Mouse (Mus musculus): ENCODE data around the gene Gjd2.

Gjd2 gene

DNA sequence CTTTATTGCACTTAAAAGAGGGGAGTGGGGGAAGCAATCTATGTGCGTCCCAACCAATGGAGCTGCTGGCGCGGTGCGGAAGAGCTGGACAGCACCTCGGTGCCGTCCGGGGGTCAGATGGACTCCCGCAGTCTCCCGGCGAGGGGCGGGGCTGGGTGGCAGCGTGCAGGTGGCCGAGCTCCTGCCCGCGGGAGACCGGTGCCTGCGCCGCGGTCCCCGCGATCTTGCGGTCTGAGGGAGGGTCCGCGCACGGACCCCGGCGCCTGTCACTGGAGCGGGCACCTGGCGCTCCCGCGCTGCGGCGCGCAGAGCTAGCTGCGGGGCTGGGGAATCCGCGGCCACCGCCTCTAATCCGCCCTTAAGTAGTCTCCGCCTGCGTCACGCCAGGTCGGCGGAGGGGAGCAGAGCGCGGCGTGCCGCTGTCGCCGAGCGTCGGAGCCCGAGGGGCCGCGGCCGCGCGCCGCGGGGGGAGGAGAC lies at the start of gene Gjd2:
Gene Gjd2 (minus strand): TSS at position 325 of the 477 bp plus-strand sequence.
- peak; percentile 21 to 50 for DNase-seq (ENCODE audit: inconsistent age in 2 of 2, low spot score in 1 of 2)

DNA sequence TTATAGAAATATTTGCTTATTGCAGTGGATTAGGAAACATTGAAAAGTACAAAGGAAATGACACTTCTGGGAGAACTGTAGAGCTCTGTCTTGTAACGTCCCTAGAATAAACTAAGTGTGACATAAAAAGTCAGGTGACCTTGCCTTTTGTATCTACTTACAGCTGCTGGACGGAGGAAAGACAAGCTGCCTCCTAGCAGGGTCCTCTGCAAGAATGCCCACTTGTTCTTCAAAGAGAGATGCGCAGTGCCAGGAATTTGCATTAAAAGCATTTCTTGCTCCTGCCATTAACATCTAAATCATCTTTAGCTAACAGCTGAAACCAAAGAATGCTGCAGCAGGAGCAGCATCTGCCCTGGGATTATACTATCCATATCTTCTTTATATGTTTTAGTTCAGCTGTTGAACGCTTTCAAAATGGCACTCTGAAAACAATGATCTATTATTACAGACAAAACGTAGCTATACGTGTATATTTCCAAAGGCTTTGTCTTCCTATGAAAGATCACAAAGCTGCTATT lies 46.7 kb upstream of the Gjd2 start:
- peak in 1 of 2 experiments; percentile 52 for DNase-seq (ENCODE audit: inconsistent age in 2 of 2, low spot score in 1 of 2)

DNA sequence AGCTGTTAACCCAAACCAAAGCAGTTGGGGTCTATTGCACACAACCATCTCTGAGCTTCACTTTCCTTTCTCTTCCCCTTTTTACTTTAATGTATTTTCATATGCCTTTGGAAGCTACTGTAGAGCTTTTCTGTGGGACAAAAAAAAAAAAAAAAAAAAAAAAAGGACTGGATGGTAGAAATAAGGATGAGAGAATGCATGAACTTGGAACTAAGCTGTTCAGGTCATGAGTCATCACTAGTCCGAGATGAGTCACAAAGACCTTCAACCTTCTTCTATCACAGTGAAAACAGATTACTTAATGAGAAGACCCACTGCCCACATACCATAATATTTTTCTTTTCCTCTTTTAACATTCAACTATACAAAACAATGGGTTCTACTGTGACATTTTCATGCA lies 46.2 kb upstream of the Gjd2 start:
- DNase-seq (ENCODE audit: inconsistent age in 2 of 2, low spot score in 1 of 2): no peak

DNA sequence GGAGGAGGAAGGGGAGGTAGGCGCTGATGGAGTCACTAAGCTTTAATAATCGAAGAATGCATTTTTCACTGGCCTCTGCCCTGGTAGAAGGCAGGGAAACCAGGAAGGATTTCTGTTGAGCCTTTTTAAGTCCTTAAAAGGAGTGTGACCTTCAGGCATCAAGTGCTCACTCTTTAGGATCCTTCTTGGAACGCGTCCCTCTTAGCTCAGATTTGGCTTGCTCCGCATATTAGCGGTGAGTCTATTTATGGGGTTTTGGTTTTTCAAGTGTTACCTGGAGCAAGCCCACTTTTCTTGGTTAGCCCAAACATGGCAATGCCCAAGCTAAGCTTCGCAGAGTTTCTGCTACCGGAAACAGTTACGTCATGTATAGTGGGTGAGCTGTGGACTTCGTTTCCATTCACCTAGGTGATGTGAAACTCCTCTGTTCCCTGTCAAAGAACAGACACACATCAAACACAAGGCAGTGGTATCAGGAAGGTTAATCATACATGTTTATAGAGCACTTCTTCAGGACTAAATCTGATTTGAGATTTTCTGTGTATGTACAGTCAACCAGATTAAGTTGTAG lies 44.9 kb upstream of the Gjd2 start:
- peak; percentile 35 to 70 for DNase-seq (ENCODE audit: inconsistent age in 2 of 2, low spot score in 1 of 2)

DNA sequence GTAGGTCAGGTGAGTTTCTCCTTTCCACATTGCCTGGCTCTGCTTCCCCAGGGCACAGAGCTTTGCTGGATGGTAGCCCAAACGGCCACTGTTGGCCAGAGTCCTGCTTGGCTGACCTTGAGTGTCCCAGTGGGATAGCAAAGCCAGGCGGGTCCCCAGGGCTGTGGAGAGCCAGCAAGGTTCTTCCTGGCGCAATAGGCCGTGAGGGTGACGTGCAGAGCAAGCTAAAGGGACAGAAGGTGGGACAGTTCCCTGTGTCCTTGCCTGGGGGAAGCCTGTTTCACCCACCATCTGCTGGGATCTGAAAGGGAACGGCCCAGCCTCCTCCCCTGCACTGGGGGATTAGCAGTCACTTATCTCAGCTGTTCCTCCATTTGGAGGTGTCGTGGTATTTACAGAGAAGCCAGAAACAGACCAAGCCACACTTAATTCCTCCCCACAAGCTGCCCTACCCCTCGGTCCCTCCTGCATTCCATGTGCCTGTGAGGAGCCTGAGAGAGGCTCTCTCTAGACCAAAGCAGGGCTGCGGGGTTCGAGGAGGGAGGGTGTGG lies 44.0 kb upstream of the Gjd2 start:
- DNase-seq (ENCODE audit: inconsistent age in 2 of 2, low spot score in 1 of 2): peak; percentile 73 to 93

DNA sequence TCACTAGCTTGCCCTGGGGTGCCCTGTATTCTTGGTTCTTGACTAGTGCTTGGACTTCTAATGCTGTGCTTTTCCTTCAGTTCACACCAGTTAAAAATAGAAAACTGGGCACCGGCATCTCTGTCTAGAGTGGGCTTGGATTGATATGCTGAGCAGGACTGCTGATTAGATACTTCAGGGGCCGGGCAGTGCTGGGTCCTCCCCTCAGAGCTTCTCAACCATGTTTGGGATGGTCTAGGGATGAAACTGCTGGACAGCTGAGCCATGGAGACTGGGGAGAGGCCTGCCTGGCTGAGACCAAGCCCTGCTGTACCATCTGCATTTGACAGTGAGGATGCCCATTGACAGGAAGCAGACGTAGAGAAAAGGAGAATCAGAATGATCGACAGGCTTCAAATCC lies 40.7 kb upstream of the Gjd2 start:
- DNase-seq (ENCODE audit: inconsistent age in 2 of 2, low spot score in 1 of 2): no peak

DNA sequence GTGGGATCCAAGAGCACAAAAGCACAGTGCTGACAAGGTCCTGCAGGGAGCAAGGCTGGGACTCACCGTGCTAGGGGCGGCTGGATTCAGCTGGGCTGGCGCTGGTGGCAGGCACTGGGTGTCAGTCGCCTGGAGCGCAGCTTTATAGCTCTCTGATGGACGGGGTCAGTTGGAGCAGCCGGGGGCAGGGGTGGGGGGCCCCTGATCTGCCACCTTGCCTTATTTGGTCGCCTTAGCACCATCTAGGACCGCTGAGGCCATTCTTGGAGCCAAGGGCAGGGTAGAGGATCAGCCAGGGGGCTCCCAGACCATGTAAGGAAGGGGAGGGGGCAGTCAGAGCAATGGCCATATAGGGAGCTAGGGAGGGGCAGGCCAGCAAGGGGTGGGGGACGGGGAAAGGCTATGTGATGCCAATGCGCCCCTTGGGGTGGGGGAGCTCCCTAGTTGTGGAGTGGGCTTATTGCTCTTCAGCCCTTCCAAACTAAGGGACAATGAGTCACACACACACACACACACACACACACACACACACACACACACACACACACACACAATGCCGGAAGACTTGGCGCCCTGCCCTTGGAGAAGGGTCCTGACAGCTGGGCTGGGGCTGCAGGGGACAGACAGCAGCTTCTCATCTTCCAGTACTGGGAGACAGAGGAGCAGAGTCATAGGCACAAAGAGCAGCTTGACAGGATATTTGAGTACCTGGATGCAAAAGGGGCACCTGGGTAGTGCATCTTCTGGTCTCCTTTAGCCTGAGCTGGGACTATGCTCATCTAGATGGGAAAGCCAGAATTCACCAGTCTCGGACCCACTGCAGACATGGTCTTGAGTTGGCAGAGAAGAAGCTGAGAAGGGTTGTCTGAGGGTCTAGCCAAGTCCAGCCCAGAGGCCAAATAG lies 39.5 kb upstream of the Gjd2 start, which contains the start of gene Actc1:
Gene Actc1 (minus strand): TSS at position 853 of the 903 bp plus-strand sequence.
- no peak for DNase-seq (ENCODE audit: inconsistent age in 2 of 2, low spot score in 1 of 2)

DNA sequence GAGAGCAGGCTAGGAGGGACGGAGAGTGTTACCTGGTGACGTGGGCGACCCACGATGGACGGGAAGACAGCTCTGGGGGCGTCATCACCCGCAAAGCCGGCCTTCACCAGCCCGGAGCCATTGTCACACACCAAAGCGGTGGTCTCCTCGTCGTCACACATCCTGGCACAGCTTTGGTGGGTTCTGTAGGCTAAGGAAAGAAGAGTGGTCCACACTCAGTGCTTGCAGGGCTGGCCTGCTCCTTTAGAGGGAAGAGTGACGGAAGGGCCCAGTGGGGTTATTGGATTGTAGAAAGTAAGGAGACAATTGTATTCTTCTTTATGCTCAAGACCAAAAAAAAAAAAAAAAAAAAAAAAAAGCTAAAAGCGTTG lies 38.4 kb upstream of the Gjd2 start:
- no peak for DNase-seq (ENCODE audit: inconsistent age in 2 of 2, low spot score in 1 of 2)

DNA sequence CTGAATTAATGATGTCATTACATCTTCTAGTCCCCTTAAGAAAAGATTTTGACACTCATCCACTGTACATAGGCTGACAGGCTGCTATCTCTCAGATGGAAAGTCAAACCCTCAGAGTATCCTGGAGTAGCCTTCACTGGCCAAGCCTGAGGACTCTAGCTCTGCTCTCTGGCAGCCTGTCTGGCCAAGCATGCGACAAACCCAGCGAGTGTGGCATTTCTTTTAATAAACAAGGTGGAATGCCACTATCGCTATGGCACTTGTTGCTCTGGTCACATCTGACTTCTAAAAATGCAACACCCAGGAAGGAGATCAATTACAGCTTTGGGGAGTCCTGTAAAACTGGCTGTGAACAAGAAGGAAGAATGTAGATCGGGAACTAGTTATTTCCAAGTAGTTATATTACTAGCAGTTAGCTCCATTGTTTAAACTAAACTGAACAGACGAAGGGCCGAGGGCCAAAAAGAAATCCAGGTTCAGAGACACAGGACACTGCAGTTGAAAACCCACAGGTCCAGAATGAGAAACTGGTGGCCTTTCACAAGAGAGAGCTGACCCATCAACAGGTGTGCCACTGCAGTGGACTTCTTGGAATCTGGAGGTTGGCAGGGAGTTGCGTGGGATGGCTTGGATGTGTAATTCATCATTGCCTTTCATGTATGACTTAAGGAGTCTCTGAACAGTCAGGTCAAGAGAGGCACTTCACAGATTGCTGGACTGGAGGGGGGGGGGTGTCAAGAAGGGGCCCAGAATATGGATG lies 37.9 kb upstream of the Gjd2 start:
- DNase-seq (ENCODE audit: inconsistent age in 2 of 2, low spot score in 1 of 2): no peak

DNA sequence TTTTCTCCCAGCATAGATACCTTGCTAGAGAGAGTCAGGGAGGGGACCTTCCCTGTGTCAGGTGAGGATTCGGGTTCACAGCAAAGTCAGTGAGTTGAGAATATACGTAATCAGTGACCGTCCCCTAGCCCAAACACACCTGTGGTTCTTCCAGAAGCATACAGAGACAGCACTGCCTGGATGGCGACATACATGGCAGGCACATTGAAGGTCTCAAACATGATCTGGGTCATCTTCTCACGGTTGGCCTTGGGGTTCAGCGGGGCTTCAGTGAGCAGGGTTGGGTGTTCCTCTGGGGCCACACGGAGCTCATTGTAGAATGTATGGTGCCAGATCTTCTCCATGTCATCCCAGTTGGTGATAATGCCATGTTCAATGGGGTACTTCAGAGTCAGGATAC lies 36.7 kb upstream of the Gjd2 start:
- no peak for DNase-seq (ENCODE audit: inconsistent age in 2 of 2, low spot score in 1 of 2)

DNA sequence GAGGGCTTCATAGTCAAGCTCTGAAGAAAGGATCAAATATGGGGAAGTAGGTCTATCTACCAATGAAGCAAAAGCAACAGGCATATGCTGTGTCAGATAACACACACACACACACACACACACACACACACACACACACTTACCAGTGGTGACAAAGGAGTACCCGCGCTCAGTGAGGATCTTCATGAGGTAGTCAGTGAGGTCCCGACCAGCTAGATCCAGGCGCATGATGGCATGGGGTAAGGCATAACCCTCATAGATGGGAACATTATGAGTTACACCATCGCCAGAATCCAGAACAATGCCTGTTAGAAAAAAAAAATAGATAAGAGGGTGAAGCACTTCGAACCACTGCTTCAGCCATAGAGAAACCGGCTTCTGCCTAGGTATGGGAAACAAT lies 36.0 kb upstream of the Gjd2 start:
- DNase-seq (ENCODE audit: inconsistent age in 2 of 2, low spot score in 1 of 2): no peak

DNA sequence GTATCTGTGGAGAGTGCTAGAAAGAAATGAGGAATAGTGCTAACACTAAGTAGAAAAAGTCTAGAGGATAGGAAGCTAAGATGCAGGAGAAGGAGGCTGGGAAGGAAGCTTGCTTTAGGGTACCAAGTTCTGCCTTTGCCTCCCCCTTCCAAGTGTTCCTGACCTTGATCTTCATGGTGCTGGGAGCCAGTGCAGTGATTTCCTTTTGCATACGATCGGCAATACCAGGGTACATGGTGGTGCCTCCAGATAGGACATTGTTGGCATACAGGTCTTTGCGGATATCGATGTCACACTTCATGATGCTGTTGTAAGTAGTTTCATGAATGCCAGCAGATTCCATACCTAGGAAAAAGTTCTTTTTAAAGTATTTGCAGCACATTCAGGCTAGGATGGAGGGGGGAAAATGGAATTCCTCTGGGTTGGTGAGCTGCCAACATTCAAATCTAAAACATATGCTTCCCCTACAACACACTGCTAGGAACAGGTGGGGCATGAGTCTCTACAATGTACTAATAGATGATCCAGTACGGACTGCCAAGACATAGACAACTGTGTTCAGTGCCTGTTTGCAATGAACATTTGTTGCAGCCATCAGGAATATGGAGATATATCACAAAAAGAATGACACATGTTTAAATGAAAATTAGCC lies 34.7 kb upstream of the Gjd2 start:
- DNase-seq (ENCODE audit: inconsistent age in 2 of 2, low spot score in 1 of 2): no peak

DNA sequence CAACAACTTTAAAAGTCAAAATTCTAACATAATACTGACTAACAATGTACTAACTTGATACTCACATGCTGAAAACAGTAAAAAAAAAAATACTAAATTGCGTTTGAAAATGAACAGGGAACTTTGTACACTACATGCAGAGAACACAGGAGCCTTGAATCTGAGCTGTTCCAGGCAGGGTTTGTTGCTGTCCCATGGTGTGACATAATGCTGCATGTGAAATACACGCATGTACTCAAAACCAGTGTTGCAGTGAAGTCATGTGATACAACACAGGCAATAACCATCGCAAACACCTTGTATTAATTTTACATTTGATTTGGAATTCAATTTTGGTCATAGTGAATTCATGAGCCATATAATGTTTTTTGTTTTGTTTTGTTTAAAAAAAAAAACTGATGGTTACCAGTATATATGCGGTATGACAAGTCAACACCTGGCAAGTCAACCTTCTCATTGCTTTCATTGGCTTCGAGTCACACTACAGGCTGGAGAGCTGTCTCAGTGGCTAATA lies 32.8 kb upstream of the Gjd2 start:
- DNase-seq (ENCODE audit: inconsistent age in 2 of 2, low spot score in 1 of 2): no peak

DNA sequence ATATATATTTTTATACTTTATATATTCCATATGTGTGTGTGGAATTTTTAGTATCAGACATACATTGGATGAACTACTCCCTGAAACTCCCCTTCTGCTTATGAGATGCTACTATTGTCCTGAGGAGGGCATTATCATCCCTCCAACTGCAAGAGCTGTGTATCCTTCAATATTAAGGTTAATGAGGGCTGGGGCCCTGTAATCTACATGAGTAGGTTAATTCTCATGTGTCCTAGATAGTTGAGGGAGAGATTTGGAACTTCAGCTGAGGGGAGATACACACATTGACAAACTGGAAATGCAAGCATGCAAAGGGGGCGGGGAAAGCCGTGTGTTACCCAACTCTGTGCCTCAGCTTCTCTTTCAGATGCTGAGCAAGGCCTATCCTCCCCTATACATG lies 24.5 kb upstream of the Gjd2 start:
- no peak for DNase-seq (ENCODE audit: inconsistent age in 2 of 2, low spot score in 1 of 2)

DNA sequence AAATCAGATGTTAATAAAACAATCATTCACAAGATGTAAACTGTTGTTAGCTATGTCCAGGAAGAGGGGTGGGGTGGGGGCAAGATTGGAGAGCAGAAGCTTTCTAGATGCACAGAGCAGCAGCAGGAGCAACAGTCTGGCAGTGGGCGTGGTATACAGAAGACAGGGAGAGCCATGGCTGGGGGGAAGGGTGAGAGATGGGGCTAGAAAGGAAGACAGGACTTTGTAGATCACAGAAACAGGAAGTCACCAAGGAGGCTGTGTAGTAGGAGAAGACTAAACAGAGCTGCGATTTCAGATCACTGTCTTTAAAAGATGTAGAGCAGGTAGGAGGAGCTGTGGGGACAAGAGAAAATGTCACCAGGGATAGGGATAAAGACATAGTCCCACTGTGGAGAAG lies 18.8 kb upstream of the Gjd2 start:
- DNase-seq (ENCODE audit: inconsistent age in 2 of 2, low spot score in 1 of 2): no peak

DNA sequence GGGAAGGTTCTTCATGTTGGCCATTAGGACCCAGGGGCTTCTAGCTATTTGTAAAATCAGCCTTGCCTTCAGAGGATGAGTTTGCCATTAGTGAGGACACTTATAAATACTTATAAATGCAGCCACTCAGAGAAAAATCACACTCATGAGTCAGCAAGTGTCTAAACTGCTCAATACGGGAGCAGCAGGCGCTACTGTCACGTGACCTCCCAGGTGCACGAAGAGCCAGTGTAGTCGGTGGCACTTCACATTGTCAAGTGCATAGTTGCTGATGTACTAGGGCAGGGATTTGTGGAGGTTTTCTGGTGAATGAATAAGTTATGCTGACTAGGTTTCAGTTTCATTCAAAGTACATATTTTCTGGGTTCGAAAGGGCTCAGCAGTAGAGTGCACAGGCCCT lies 10.0 kb upstream of the Gjd2 start:
- DNase-seq (ENCODE audit: inconsistent age in 2 of 2, low spot score in 1 of 2): no peak

DNA sequence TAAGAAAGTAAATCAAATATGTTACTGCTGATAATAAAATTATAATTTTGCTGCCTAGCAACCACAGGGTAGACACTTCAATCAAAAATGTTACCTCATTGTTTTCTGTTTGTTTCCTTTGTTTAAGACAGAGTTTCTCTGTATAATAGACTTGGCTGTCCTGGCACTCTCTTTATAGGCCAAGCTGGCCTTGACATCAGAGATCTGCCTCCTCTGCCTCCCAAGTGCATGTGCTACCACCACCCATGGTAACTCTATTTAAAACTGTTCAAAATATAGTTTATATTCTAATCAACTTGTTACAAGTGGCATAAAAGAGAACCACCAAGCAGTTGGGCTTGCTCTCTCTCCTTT lies 6.8 kb upstream of the Gjd2 start:
- DNase-seq (ENCODE audit: inconsistent age in 2 of 2, low spot score in 1 of 2): no peak

DNA sequence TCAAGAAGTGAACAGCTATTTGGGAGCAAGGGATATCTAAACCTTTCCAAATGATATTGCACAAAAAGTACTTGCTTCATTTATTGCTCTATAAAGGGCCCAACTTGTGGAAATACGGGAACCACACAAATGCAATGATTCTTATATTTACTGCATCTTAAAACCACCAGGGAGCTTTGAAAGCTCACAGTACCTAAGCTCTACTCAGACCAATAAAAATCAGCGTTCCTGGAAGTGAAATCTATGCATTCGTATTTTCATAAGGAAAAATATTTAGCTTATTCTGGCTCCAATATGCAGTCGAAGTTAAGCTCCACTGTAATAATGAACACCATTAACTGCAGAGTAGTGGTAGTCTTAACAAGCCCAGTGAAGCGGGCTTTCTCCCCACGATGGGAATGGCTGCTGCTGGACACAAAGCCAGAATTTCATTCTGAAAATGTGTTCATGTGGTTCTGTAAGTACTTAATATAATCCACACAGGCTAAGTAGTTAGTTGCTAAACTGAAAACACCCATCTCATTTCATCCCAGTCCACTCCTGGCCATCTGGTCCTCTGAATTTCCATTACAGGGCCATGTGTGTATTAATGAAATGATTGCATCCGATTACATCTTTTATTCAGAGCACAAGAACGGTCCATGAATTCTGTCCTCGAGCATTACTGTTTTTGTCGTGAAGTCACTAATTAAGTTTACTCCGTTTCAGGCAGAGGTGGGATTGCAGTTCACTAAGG lies 6.2 kb upstream of the Gjd2 start:
- peak; percentile 18 to 46 for DNase-seq (ENCODE audit: inconsistent age in 2 of 2, low spot score in 1 of 2)

DNA sequence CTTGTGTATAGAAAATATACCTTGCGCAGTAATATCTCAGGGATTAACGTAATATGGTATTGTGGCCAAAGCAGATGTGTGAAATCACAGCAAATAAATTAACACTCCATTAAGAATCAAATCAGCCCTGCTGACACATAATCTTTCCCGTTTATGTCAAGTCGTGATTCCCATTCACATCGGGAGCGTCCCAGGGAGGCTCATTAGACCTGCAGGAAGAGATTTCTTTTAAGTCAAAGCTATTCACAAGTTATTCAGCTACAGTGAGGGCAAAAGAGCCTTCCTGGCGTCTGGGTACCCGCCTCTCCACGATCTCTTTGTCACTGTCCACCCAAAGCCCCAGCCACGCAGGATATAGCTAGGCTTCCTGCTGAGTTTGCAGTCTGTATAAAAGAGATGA lies 4.7 kb upstream of the Gjd2 start:
- no peak for DNase-seq (ENCODE audit: inconsistent age in 2 of 2, low spot score in 1 of 2)

DNA sequence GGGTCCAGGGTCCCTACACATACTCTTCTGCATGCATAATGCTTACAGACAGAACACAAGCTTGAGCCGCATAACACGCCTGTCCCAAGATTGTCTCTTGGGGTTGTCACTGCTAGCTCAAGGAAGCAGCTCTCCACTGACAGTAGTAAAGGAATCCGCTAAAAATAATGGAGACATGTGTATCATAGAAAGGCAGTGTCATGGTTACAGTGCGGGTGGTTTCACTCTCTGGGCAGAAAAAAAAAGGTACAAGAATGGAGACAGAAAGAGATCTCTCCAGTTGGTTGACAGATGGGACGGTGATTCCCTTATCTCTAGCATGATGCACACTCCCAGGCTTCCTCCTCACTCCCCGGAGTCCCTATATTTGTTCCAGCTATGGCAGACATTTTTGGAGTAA lies 1.4 kb upstream of the Gjd2 start:
- DNase-seq (ENCODE audit: inconsistent age in 2 of 2, low spot score in 1 of 2): no peak

Measured in adrenal gland, adult (tissue).